Mouse (Mus musculus): ENCODE results near the gene Lrrk1.

DNA sequence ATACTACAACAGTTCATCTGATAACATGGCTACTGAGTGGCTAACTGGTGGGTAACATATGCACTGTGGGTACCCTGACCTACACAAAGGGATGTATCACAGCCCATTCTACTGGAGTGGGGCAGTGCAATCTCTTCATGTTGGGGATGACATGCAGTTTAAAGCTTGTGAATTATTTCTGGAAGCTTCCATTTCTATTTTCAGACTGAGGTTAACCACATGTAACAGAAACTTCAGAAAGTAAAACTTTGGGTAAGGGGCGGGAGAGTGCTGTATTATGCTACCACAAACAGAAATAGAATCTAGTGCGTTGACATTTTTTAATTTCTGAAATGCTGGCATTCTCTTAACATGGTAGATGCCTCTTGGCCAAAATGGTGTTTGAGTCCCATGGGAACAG lies 178.2 kb downstream of the Lrrk1 start:
- no peak for TF ChIP-seq CTCF (IDR thresholded peaks at IDR 0.05; ENCODE audit: borderline replicate concordance, insufficient read depth, low read length)
- no peak for TF ChIP-seq POLR2A (IDR thresholded peaks at IDR 0.05; ENCODE audit: low read depth, low read length)
